Mouse (Mus musculus) lung, postnatal 14 days (tissue): ENCODE data around the gene Prr36.

Source experiments
- DNase-seq: peaks from one replicate; pipeline ENCODE4 v3.0.0; 2021

Gene Prr36

GRCm38 (mm10) chr8:4238434-4239192 is 21.4 kb upstream of the Prr36 start, which contains the start of the genes Map2k7 and Gm49320:
Gene Map2k7 (plus strand): TSS chr8:4238740.
Gene Gm49320 (plus strand): TSS chr8:4238865.
- DNase-seq, result peak; percentile 100

- DNase-seq, result peak; percentile 25
Measured at GRCm38 (mm10) chr8:4237814-4238433, 20.7 kb upstream of the Prr36 start.

- peak; percentile 22 for DNase-seq
Measured at GRCm38 (mm10) chr8:4230612-4231351, 13.5 kb upstream of the Prr36 start.

GRCm38 (mm10) chr8:4229784-4230183 is 12.5 kb upstream of the Prr36 start:
- no peak for DNase-seq

- DNase-seq, result no peak
Measured at GRCm38 (mm10) chr8:4227919-4228318, 10.7 kb upstream of the Prr36 start.

GRCm38 (mm10) chr8:4226739-4227347 is 9.6 kb upstream of the Prr36 start, which contains the start of gene Lrrc8e:
Gene Lrrc8e (plus strand): TSS chr8:4226827.
- peak; percentile 36 for DNase-seq

GRCm38 (mm10) chr8:4226323-4226722 is 9.1 kb upstream of the Prr36 start:
- DNase-seq, result no peak

GRCm38 (mm10) chr8:4222059-4222458 is 4.8 kb upstream of the Prr36 start:
- no peak for DNase-seq

GRCm38 (mm10) chr8:4219617-4220016 is 2.4 kb upstream of the Prr36 start:
- no peak for DNase-seq

- DNase-seq, result no peak
Measured at GRCm38 (mm10) chr8:4216296-4216695, 963 bp downstream of the Prr36 start.

- peak; percentile 79 for DNase-seq
Measured at GRCm38 (mm10) chr8:4214006-4214980, 3.0 kb downstream of the Prr36 start.

- peak; percentile 65 for DNase-seq
Measured at GRCm38 (mm10) chr8:4213210-4214005, 3.9 kb downstream of the Prr36 start.

GRCm38 (mm10) chr8:4212809-4213209 is 4.5 kb downstream of the Prr36 start:
- DNase-seq, result peak; percentile 23

- no peak for DNase-seq
Measured at GRCm38 (mm10) chr8:4211097-4211496, 6.2 kb downstream of the Prr36 start.

- no peak for DNase-seq
Measured at GRCm38 (mm10) chr8:4207016-4207350, 10.3 kb downstream of the Prr36 start.

- no peak for DNase-seq
Measured at GRCm38 (mm10) chr8:4206182-4207015, 10.9 kb downstream of the Prr36 start.

GRCm38 (mm10) chr8:4205246-4206123 is 11.8 kb downstream of the Prr36 start:
- DNase-seq, result no peak

- DNase-seq, result no peak
Measured at GRCm38 (mm10) chr8:4201321-4201720, 15.9 kb downstream of the Prr36 start.

- DNase-seq, result no peak
Measured at GRCm38 (mm10) chr8:4193588-4193894, 23.7 kb downstream of the Prr36 start.
